Mouse (Mus musculus) bone marrow macrophage, adult 2 months (primary cell): ENCODE measurements around the gene Tmx2.

Source experiments
- CTCF ChIP-seq: IDR thresholded peaks from 2 replicates; pipeline ENCODE4 v1.5.1; 2012; ENCODE audit warnings: low read depth, mild to moderate bottlenecking, low read length, moderate library complexity
- POLR2A ChIP-seq: IDR thresholded peaks from 2 replicates; pipeline ENCODE4 v1.6.1; 2012; ENCODE audit warnings: mild to moderate bottlenecking, low read depth, low read length, borderline replicate concordance

DNA sequence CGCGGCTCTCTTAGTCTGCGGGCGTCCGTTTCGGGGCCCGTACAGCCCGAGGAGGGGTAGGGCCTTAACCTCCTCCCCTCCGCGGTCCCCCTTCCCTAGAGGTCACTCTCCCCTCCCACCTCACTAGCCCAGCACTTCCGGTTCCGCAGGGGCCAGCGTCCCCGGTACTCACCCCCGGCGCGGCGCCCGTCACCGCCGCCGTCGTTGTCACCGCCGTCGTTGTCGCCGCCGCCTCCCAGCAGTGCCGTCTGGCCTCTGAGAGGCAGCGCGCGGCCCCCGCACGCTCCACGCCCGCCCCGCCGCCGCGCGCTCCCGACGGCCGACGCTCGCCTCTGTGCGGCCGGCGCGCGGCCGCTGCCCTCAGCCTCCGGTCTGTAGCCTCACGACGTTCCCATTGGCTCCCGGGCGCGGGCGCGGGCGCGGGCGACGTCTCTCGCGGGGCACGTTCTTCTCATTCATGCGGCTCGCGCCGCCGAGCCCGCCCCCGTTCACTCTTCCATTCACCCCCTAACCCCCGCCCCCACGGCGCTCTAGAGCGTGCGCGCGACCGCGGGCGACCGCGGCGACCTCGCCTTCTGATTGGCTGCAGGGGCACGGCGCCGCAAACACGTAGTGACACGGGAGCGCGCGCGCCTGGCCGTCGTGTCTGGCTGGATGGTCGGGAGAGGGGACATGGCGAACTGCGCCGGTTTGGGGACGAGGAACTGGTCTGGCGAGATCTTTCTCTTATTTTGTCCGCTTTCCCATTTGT lies 36.0 kb upstream of the Tmx2 start, which contains the start of gene Zdhhc5:
- TF ChIP-seq CTCF (no peak), POLR2A (no peak)
